Mouse (Mus musculus): ENCODE data around the gene Rfpl4. TPM values are rescaled to one million over a fixed set of nuclear protein-coding genes. Genes with fewer than 3 reads are reported as not detected.

Rfpl4 gene
- polyA plus RNA-seq, 1 experiment: not detected

DNA sequence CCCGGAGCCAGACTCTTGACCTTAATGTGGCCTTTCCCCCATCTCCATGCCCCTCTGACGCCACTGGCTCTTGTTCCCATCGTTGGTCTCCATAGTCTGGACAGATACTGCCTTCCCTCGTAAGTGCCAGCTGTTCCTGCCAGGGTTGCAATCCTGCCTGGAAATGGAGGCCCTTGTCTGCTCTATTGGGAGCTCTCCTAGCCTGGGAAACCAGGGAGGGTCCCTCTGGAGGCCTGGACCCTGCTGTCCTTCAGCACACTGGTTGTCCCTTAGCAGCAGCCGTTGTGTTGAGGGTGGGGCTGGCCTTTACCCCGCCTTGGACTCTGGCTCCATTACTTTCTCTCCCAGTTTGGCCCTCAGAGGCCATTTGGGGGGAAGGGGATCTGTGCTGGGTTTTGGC is 24.4 kb downstream of the Rfpl4 start:
- Histone ChIP-seq H3K27ac (ENCODE audit: insufficient read depth, low read length) (no peak overlapping the region), H3K9ac (ENCODE audit: low read depth, poor library complexity, severe bottlenecking) (no peak overlapping the region), H3K4me3 (ENCODE audit: low read depth, low read length) (no peak overlapping the region), H3K4me1 (ENCODE audit: control insufficient read depth, insufficient read depth, low read length) (no peaks in the 10 kb centered on the region), H3K36me3 (ENCODE audit: control insufficient read depth, insufficient read depth, low read length, poor library complexity, severe bottlenecking) (peaks cover 28% of the 10 kb centered on the region), H3K9me3 (replicated peaks; ENCODE audit: control insufficient read depth, insufficient read depth, low read length, poor library complexity, severe bottlenecking) (no peaks in the 10 kb centered on the region), H3K27me3 (ENCODE audit: control insufficient read depth, insufficient read depth, low read length, poor library complexity, severe bottlenecking) (no peaks in the 10 kb centered on the region)
- no peak for TF ChIP-seq POLR2A (IDR thresholded peaks at IDR 0.05; ENCODE audit: insufficient read depth, low read length)
- TF ChIP-seq EP300 (IDR thresholded peaks at IDR 0.05; ENCODE audit: insufficient read depth, low read depth, low read length): no peak
- no peak for TF ChIP-seq CTCF (IDR thresholded peaks at IDR 0.05; ENCODE audit: low read depth, low read length)

DNA sequence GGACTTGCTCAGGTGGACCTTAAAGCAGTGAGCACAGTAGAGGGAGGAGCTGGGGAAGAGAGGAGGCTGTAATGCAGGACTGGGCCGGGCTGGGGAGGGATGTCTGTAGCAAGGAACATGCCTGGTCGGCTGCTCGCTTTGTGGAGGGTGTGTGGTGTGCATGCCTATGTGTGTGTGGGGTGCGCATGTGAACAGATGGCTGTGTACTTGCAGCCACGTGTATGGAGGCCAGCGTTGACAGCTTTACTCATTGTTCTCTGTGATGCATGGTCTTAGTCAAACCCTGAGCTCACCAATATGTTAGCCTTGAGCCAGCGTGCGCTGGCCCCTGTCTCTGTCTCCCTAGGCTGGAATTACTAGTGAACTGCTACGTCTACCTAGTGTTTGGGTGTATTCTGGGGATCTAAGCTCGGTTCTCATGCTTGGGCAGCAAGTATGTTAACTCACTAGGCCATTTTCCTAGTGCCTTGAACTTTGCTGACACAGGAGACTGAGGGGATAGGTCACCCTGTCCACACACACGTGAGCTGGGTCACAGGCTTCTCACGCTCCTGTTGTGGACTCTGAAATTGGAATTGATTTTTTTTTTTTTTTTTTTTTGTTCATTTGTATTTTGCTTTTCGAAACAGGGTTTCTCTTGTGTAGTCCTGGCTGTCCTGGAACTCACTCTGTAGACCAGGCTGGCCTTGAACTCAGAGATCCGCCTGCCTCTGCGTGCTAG is 25.6 kb downstream of the Rfpl4 start:
- Histone ChIP-seq H3K4me3 (ENCODE audit: low read depth, low read length) (no peak overlapping the region), H3K27ac (ENCODE audit: insufficient read depth, low read length) (no peak overlapping the region), H3K4me1 (ENCODE audit: control insufficient read depth, insufficient read depth, low read length) (no peaks in the 10 kb centered on the region), H3K9ac (ENCODE audit: low read depth, poor library complexity, severe bottlenecking) (no peak overlapping the region), H3K36me3 (ENCODE audit: control insufficient read depth, insufficient read depth, low read length, poor library complexity, severe bottlenecking) (peaks cover 25% of the 10 kb centered on the region), H3K27me3 (ENCODE audit: control insufficient read depth, insufficient read depth, low read length, poor library complexity, severe bottlenecking) (no peaks in the 10 kb centered on the region), H3K9me3 (replicated peaks; ENCODE audit: control insufficient read depth, insufficient read depth, low read length, poor library complexity, severe bottlenecking) (no peaks in the 10 kb centered on the region)
- TF ChIP-seq CTCF (IDR thresholded peaks at IDR 0.05; ENCODE audit: low read depth, low read length): no peak
- TF ChIP-seq POLR2A (IDR thresholded peaks at IDR 0.05; ENCODE audit: insufficient read depth, low read length): no peak
- no peak for TF ChIP-seq EP300 (IDR thresholded peaks at IDR 0.05; ENCODE audit: insufficient read depth, low read depth, low read length)

DNA sequence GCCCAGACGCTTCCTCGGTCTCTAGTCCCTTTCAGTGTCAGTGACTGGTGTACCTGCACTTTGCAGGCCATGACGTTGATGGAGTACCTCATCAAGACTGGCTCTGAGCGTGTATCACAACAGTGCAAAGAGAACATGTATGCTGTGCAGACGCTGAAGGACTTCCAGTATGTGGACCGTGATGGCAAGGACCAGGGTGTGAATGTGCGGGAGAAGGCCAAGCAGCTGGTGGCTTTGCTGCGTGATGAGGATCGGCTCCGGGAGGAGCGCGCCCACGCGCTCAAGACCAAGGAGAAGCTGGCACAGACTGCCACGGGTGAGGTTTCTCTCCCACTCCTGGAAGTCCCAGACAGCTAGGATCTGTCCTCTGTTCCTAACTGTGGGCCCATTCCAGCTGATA is 26.9 kb downstream of the Rfpl4 start:
- no peak overlapping the region for H3K4me3 ChIP-seq (ENCODE audit: low read depth, low read length)
- H3K9ac ChIP-seq (ENCODE audit: low read depth, poor library complexity, severe bottlenecking): no peak overlapping the region
- no peak overlapping the region for H3K27ac ChIP-seq (ENCODE audit: insufficient read depth, low read length)
- TF ChIP-seq POLR2A (IDR thresholded peaks at IDR 0.05; ENCODE audit: insufficient read depth, low read length) (no peak), CTCF (IDR thresholded peaks at IDR 0.05; ENCODE audit: low read depth, low read length) (no peak), EP300 (IDR thresholded peaks at IDR 0.05; ENCODE audit: insufficient read depth, low read depth, low read length) (no peak)
- H3K4me1 ChIP-seq (ENCODE audit: control insufficient read depth, insufficient read depth, low read length): no peaks in the 10 kb centered on the region
- no peaks in the 10 kb centered on the region for H3K9me3 ChIP-seq (replicated peaks; ENCODE audit: control insufficient read depth, insufficient read depth, low read length, poor library complexity, severe bottlenecking)
- H3K27me3 ChIP-seq (ENCODE audit: control insufficient read depth, insufficient read depth, low read length, poor library complexity, severe bottlenecking): no peaks in the 10 kb centered on the region
- peaks cover 23% of the 10 kb centered on the region for H3K36me3 ChIP-seq (ENCODE audit: control insufficient read depth, insufficient read depth, low read length, poor library complexity, severe bottlenecking)

DNA sequence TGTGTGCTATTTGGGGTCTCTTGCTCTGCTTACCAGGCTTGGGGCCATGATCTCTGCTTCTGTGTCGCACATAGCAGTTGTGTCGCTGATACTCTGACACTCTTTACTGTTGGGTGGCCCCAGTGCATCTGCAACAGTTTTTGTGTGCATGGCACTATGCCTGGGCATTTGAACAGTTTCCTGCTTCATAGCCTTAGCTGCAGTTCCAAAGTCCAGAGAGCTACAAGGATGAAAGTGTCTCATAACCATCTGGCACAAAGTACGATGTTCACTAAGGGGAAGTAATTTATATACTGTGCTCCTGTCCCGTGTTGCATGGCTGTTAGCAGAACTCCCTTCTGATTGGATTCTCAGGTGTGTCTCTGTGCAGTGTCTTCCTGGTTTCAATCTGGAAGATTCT is 28.9 kb downstream of the Rfpl4 start:
- TF ChIP-seq CTCF (IDR thresholded peaks at IDR 0.05; ENCODE audit: low read depth, low read length) (no peak), EP300 (IDR thresholded peaks at IDR 0.05; ENCODE audit: insufficient read depth, low read depth, low read length) (no peak), POLR2A (IDR thresholded peaks at IDR 0.05; ENCODE audit: insufficient read depth, low read length) (no peak)
- H3K27me3 ChIP-seq (ENCODE audit: control insufficient read depth, insufficient read depth, low read length, poor library complexity, severe bottlenecking): no peaks in the 10 kb centered on the region
- peaks cover 21% of the 10 kb centered on the region for H3K36me3 ChIP-seq (ENCODE audit: control insufficient read depth, insufficient read depth, low read length, poor library complexity, severe bottlenecking)
- H3K4me3 ChIP-seq (ENCODE audit: low read depth, low read length): no peak overlapping the region
- peaks cover 1% of the 10 kb centered on the region for H3K4me1 ChIP-seq (ENCODE audit: control insufficient read depth, insufficient read depth, low read length)
- H3K9ac ChIP-seq (ENCODE audit: low read depth, poor library complexity, severe bottlenecking): no peak overlapping the region
- H3K27ac ChIP-seq (ENCODE audit: insufficient read depth, low read length): no peak overlapping the region
- H3K9me3 ChIP-seq (replicated peaks; ENCODE audit: control insufficient read depth, insufficient read depth, low read length, poor library complexity, severe bottlenecking): no peaks in the 10 kb centered on the region

DNA sequence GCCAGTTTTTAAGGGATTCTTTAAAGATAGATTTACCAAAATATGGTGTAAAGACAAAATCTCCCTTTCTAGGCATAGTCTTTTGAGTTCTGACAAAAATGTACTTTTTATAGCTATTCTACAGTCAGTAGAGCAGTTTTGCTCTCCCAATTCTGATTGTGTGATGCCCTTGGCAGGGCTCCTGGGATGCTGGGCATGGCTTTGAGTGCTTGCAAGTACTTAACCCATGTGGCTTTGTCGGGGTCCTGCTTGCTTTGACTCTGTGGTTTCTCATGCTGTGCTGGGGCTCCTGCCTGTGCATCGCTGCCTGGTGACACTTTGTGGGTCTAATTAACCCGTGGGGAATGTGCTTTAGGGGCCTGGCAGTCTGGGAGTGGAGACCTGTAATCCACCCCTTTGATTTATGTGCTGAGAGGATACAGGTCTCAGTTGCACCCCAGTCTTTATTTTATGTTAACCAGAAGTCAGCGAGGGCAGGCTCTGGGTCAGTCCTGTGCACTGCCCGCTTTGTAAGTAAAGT is 29.8 kb downstream of the Rfpl4 start:
- H3K9ac ChIP-seq (ENCODE audit: low read depth, poor library complexity, severe bottlenecking): no peak overlapping the region
- H3K9me3 ChIP-seq (replicated peaks; ENCODE audit: control insufficient read depth, insufficient read depth, low read length, poor library complexity, severe bottlenecking): no peaks in the 10 kb centered on the region
- H3K4me3 ChIP-seq (ENCODE audit: low read depth, low read length): no peak overlapping the region
- TF ChIP-seq EP300 (IDR thresholded peaks at IDR 0.05; ENCODE audit: insufficient read depth, low read depth, low read length) (no peak), POLR2A (IDR thresholded peaks at IDR 0.05; ENCODE audit: insufficient read depth, low read length) (no peak), CTCF (IDR thresholded peaks at IDR 0.05; ENCODE audit: low read depth, low read length) (no peak)
- H3K36me3 ChIP-seq (ENCODE audit: control insufficient read depth, insufficient read depth, low read length, poor library complexity, severe bottlenecking): peaks cover 21% of the 10 kb centered on the region
- no peaks in the 10 kb centered on the region for H3K27me3 ChIP-seq (ENCODE audit: control insufficient read depth, insufficient read depth, low read length, poor library complexity, severe bottlenecking)
- H3K4me1 ChIP-seq (ENCODE audit: control insufficient read depth, insufficient read depth, low read length): peaks cover 1% of the 10 kb centered on the region
- H3K27ac ChIP-seq (ENCODE audit: insufficient read depth, low read length): no peak overlapping the region

DNA sequence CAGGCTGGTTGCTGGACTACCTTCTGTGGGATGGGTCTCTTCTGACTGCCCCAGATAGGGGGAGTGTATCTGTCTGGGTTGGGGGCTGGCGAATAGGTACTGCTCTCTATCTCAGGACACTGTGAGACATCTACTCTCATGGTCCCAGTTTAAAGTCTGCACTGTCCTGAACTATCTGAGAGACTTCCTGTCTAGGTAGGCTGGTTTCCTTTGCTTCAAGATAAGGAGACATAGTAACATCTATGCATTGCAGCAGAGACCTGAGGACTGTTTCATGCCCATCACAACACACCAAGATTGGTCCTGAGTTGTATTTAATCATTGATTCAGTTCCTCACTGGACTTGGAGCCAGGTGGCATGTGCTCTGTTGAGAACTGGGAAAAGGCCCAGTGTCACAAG is 31.2 kb downstream of the Rfpl4 start:
- Histone ChIP-seq H3K4me1 (ENCODE audit: control insufficient read depth, insufficient read depth, low read length) (peaks cover 1% of the 10 kb centered on the region), H3K36me3 (ENCODE audit: control insufficient read depth, insufficient read depth, low read length, poor library complexity, severe bottlenecking) (peaks cover 21% of the 10 kb centered on the region), H3K27me3 (ENCODE audit: control insufficient read depth, insufficient read depth, low read length, poor library complexity, severe bottlenecking) (no peaks in the 10 kb centered on the region), H3K9ac (ENCODE audit: low read depth, poor library complexity, severe bottlenecking) (no peak overlapping the region), H3K4me3 (ENCODE audit: low read depth, low read length) (no peak overlapping the region), H3K27ac (ENCODE audit: insufficient read depth, low read length) (no peak overlapping the region), H3K9me3 (replicated peaks; ENCODE audit: control insufficient read depth, insufficient read depth, low read length, poor library complexity, severe bottlenecking) (no peaks in the 10 kb centered on the region)
- no peak for TF ChIP-seq EP300 (IDR thresholded peaks at IDR 0.05; ENCODE audit: insufficient read depth, low read depth, low read length)
- no peak for TF ChIP-seq POLR2A (IDR thresholded peaks at IDR 0.05; ENCODE audit: insufficient read depth, low read length)
- no peak for TF ChIP-seq CTCF (IDR thresholded peaks at IDR 0.05; ENCODE audit: low read depth, low read length)

All from ES-Bruce4 (cell line).